Mouse (Mus musculus) cortical plate, adult 2 months (tissue): ENCODE results near the gene Hrh2. TPM values are rescaled to one million over a fixed set of nuclear protein-coding genes. Genes with fewer than 3 reads are reported as not detected.
A peak's percentile ranks its signal among the peaks of the same experiment; 100 is the strongest.

Experiments used
- H3K27ac ChIP-seq: fragments of 200-500 bp; 2 replicates; pipeline ENCODE4 v1.5.1; 2012; ENCODE audit warnings: low read length, control low read depth, inconsistent platforms; ENCODE audit not compliant: insufficient read depth
- H3K4me1 ChIP-seq: fragments of 200-500 bp; 2 replicates; pipeline ENCODE4 v1.6.1; 2011; ENCODE audit warnings: low read length; ENCODE audit not compliant: control insufficient read depth, insufficient read depth
- H3K4me3 ChIP-seq: fragments of 200-500 bp; 2 replicates; pipeline ENCODE4 v1.5.1; 2011; ENCODE audit warnings: mild to moderate bottlenecking, low read length, control low read depth; ENCODE audit not compliant: insufficient read depth
- CTCF ChIP-seq: fragments of 200-500 bp; IDR thresholded peaks from 2 replicates; pipeline ENCODE4 v1.5.1; 2011; ENCODE audit warnings: mild to moderate bottlenecking, control low read depth, low read length; ENCODE audit not compliant: insufficient read depth; ENCODE audit errors: extremely low read depth
- POLR2A ChIP-seq: fragments of 200-500 bp; IDR thresholded peaks from 2 replicates; pipeline ENCODE4 v1.6.1; 2011; ENCODE audit warnings: mild to moderate bottlenecking, low read length, control low read depth; ENCODE audit not compliant: insufficient read depth; ENCODE audit errors: extremely low read depth
- polyA plus RNA-seq: library from polyadenylated mRNA; depleted of rRNA; stranded (reverse); fragments of >200 nt; gene quantifications from 2 replicates; pipeline ENCODE4 v1.2.3, GENCODE M21; 2012

The Hrh2 gene
- polyA plus RNA-seq, 1 experiment: 14.2 TPM

- Histone ChIP-seq H3K27ac (no peak overlapping the region), H3K4me3 (no peak overlapping the region), H3K4me1 (no peaks in the 10 kb centered on the region)
- TF ChIP-seq POLR2A: no peak
- no peak for TF ChIP-seq CTCF
Observed at GRCm38 (mm10) chr13:54186394-54186793, 5.5 kb upstream of the Hrh2 start.

- Histone ChIP-seq H3K27ac (no peak overlapping the region), H3K4me1 (no peaks in the 10 kb centered on the region), H3K4me3 (no peak overlapping the region)
- TF ChIP-seq CTCF (no peak), POLR2A (no peak)
Observed at GRCm38 (mm10) chr13:54188190-54188706, 3.7 kb upstream of the Hrh2 start.

- H3K4me3 ChIP-seq: no peak overlapping the region
- TF ChIP-seq POLR2A: no peak
- no peak for TF ChIP-seq CTCF
- peaks cover 3% of the 10 kb centered on the region; the same call in 1 of the 2 replicates for H3K4me1 ChIP-seq
- H3K27ac ChIP-seq: no peak overlapping the region
Observed at GRCm38 (mm10) chr13:54189896-54190295, 2.0 kb upstream of the Hrh2 start.

- Histone ChIP-seq H3K27ac (no peak overlapping the region), H3K4me3 (no peak overlapping the region), H3K4me1 (peaks cover 3% of the 10 kb centered on the region; the same call in 1 of the 2 replicates)
- no peak for TF ChIP-seq POLR2A
- no peak for TF ChIP-seq CTCF
Observed at GRCm38 (mm10) chr13:54191181-54191580, 748 bp upstream of the Hrh2 start.

- TF ChIP-seq POLR2A: no peak
- no peak for TF ChIP-seq CTCF
- Histone ChIP-seq H3K27ac (no peak overlapping the region), H3K4me3 (peak overlapping the region; percentile 88), H3K4me1 (peaks cover 3% of the 10 kb centered on the region; the same call in 1 of the 2 replicates)
Observed at GRCm38 (mm10) chr13:54193580-54193979, 1.7 kb downstream of the Hrh2 start.

- no peak overlapping the region for H3K4me3 ChIP-seq
- TF ChIP-seq POLR2A: no peak
- TF ChIP-seq CTCF: no peak
- peaks cover 7% of the 10 kb centered on the region for H3K4me1 ChIP-seq
- no peak overlapping the region for H3K27ac ChIP-seq
Observed at GRCm38 (mm10) chr13:54199000-54199399, 7.1 kb downstream of the Hrh2 start.

GRCm38 (mm10) chr13:54202458-54202857 is 10.5 kb downstream of the Hrh2 start:
- peak overlapping the region; percentile 35; the same call in 1 of the 2 replicates for H3K27ac ChIP-seq

GRCm38 (mm10) chr13:54203419-54203818 is 11.5 kb downstream of the Hrh2 start:
- TF ChIP-seq CTCF: no peak
- no peak for TF ChIP-seq POLR2A
- Histone ChIP-seq H3K4me1 (peaks cover 17% of the 10 kb centered on the region), H3K27ac (no peak overlapping the region), H3K4me3 (no peak overlapping the region)

More at GRCm38 (mm10) chr13:54202458-54202857, 10.5 kb downstream of the Hrh2 start:
- peaks cover 17% of the 10 kb centered on the region for H3K4me1 ChIP-seq
- TF ChIP-seq POLR2A (no peak), CTCF (no peak)
- no peak overlapping the region for H3K4me3 ChIP-seq

- Histone ChIP-seq H3K4me1 (peaks cover 17% of the 10 kb centered on the region), H3K27ac (no peak overlapping the region), H3K4me3 (no peak overlapping the region)
- no peak for TF ChIP-seq POLR2A
- TF ChIP-seq CTCF: no peak
Observed at GRCm38 (mm10) chr13:54205195-54205594, 13.3 kb downstream of the Hrh2 start.

GRCm38 (mm10) chr13:54206140-54206753 is 14.3 kb downstream of the Hrh2 start:
- Histone ChIP-seq H3K27ac (peak overlapping the region; percentile 30), H3K4me1 (peaks cover 17% of the 10 kb centered on the region)
- TF ChIP-seq POLR2A (no peak), CTCF (no peak)

More at GRCm38 (mm10) chr13:54206140-54206753, 14.3 kb downstream of the Hrh2 start:
- no peak overlapping the region for H3K4me3 ChIP-seq
